Mouse (Mus musculus) cerebellum, adult 11 months (tissue): Measurements from ENCODE around the gene H2afv.
"Not testable (repeated sequence)": the region's sequence is repeated elsewhere in the genome, so short reads cannot be mapped to it uniquely, and the experiment has no call there.

ENCODE experiments used
- DNase-seq: peaks from one replicate; pipeline ENCODE4 v3.0.0; 2022

The H2afv gene

GRCm38 (mm10) chr11:6468541-6468940 is 24.3 kb upstream of the H2afv start:
- no peak for DNase-seq

- DNase-seq = peak; percentile 62
Observed at GRCm38 (mm10) chr11:6465122-6465521, 20.9 kb upstream of the H2afv start.

GRCm38 (mm10) chr11:6463159-6463837 is 19.1 kb upstream of the H2afv start:
- no peak for DNase-seq

GRCm38 (mm10) chr11:6456083-6456482 is 11.8 kb upstream of the H2afv start:
- DNase-seq = no peak

GRCm38 (mm10) chr11:6448155-6448554 is 3.9 kb upstream of the H2afv start:
- not testable (repeated sequence) for DNase-seq

GRCm38 (mm10) chr11:6447493-6447892 is 3.2 kb upstream of the H2afv start:
- DNase-seq = no peak

- DNase-seq = no peak
Observed at GRCm38 (mm10) chr11:6445951-6446350, 1.7 kb upstream of the H2afv start.

GRCm38 (mm10) chr11:6445441-6445840 is 1.2 kb upstream of the H2afv start:
- DNase-seq = no peak

- DNase-seq = no peak
Observed at GRCm38 (mm10) chr11:6443727-6444076, 541 bp downstream of the H2afv start.

GRCm38 (mm10) chr11:6443102-6443501 is 1.1 kb downstream of the H2afv start:
- no peak for DNase-seq

- DNase-seq = no peak
Observed at GRCm38 (mm10) chr11:6442566-6442965, 1.7 kb downstream of the H2afv start.

- DNase-seq = no peak
Observed at GRCm38 (mm10) chr11:6440171-6440570, 4.1 kb downstream of the H2afv start.

GRCm38 (mm10) chr11:6437667-6438066 is 6.6 kb downstream of the H2afv start:
- DNase-seq = no peak

- DNase-seq = peak; percentile 35
Observed at GRCm38 (mm10) chr11:6436442-6436841, 7.8 kb downstream of the H2afv start.

GRCm38 (mm10) chr11:6430186-6430585 is 14.1 kb downstream of the H2afv start:
- no peak for DNase-seq

GRCm38 (mm10) chr11:6420722-6421350 is 23.4 kb downstream of the H2afv start:
- DNase-seq = no peak

- no peak for DNase-seq
Observed at GRCm38 (mm10) chr11:6420283-6420703, 23.9 kb downstream of the H2afv start.

GRCm38 (mm10) chr11:6419156-6419555 is 25.1 kb downstream of the H2afv start:
- not testable (repeated sequence) for DNase-seq

GRCm38 (mm10) chr11:6418751-6419150 is 25.5 kb downstream of the H2afv start:
- DNase-seq = no peak

- no peak for DNase-seq
Observed at GRCm38 (mm10) chr11:6417490-6417889, 26.8 kb downstream of the H2afv start.

- DNase-seq = no peak
Observed at GRCm38 (mm10) chr11:6417069-6417468, 27.2 kb downstream of the H2afv start.

GRCm38 (mm10) chr11:6416405-6417034 is 27.7 kb downstream of the H2afv start:
- DNase-seq = peak; percentile 79

GRCm38 (mm10) chr11:6415551-6416404 is 28.5 kb downstream of the H2afv start:
- peak; percentile 99 for DNase-seq
